Mouse (Mus musculus) right cerebral cortex, adult 2 months (tissue): ENCODE measurements around the gene Coq3.
A peak's percentile ranks its signal among the peaks of the same experiment; 100 is the strongest.

Experiments
- DNase-seq, 2 experiments: peaks; one replicate each; pipeline ENCODE4 v3.0.0; 2021 to 2022; ENCODE audit warnings: low spot score in 2 of 2

Gene Coq3

GRCm38 (mm10) chr4:21879565-21880220 lies at the start of gene Coq3:
TSS of gene Coq3 (plus strand) at chr4:21879673.
- peak; percentile 86 to 88 for DNase-seq

GRCm38 (mm10) chr4:21832844-21833243 lies 46.6 kb upstream of the Coq3 start:
- DNase-seq, result no peak

- DNase-seq, result peak; percentile 96 to 98
Observed at GRCm38 (mm10) chr4:21847481-21848286, 31.8 kb upstream of the Coq3 start, which contains the start of gene Pnisr. TSS of gene Pnisr (plus strand) at chr4:21847583.

- DNase-seq, result peak; percentile 90 to 91
Observed at GRCm38 (mm10) chr4:21848287-21848630, 31.2 kb upstream of the Coq3 start.

GRCm38 (mm10) chr4:21857481-21857880 lies 22.0 kb upstream of the Coq3 start:
- no peak for DNase-seq

GRCm38 (mm10) chr4:21865226-21865625 lies 14.2 kb upstream of the Coq3 start:
- DNase-seq, result no peak

- DNase-seq, result no peak
Observed at GRCm38 (mm10) chr4:21878776-21879175, 697 bp upstream of the Coq3 start.

- DNase-seq, result no peak
Observed at GRCm38 (mm10) chr4:21882806-21883205, 3.3 kb downstream of the Coq3 start.

- DNase-seq, result peak in 1 of 2 experiments; percentile 16
Observed at GRCm38 (mm10) chr4:21885831-21886230, 6.4 kb downstream of the Coq3 start.

- DNase-seq, result peak; percentile 51 to 65
Observed at GRCm38 (mm10) chr4:21930971-21931771, 51.7 kb downstream of the Coq3 start, which contains the start of gene Faxc. TSS of gene Faxc (plus strand) at chr4:21931329.

- no peak for DNase-seq
Observed at GRCm38 (mm10) chr4:21931772-21932630, 52.5 kb downstream of the Coq3 start.

GRCm38 (mm10) chr4:21935378-21935777 lies 55.9 kb downstream of the Coq3 start:
- no peak for DNase-seq

GRCm38 (mm10) chr4:21936424-21936823 lies 57.0 kb downstream of the Coq3 start:
- no peak for DNase-seq

- DNase-seq, result no peak
Observed at GRCm38 (mm10) chr4:21937890-21938289, 58.4 kb downstream of the Coq3 start.

- DNase-seq, result no peak
Observed at GRCm38 (mm10) chr4:21944672-21945071, 65.2 kb downstream of the Coq3 start.

GRCm38 (mm10) chr4:21951444-21951843 lies 72.0 kb downstream of the Coq3 start:
- peak; percentile 66 to 71 for DNase-seq

- DNase-seq, result no peak
Observed at GRCm38 (mm10) chr4:21952255-21952654, 72.8 kb downstream of the Coq3 start.

GRCm38 (mm10) chr4:21957570-21958321 lies 78.3 kb downstream of the Coq3 start:
- no peak for DNase-seq
